Mouse (Mus musculus) neural tube, embryonic 13.5 days (tissue): ENCODE measurements around the gene Gm20850. TPM values are rescaled to one million over a fixed set of nuclear protein-coding genes. Genes with fewer than 3 reads are reported as not detected.
"Not testable (repeated sequence)": the region's sequence is repeated elsewhere in the genome, so short reads cannot be mapped to it uniquely, and the experiment has no call there.

ENCODE experiments used
- ATAC-seq: fragments of 200-750 bp; cut with Nextera tagmentation; 2 replicates; pipeline ENCODE4 v1.8.0; 2017; ENCODE audit warnings: low read depth, mild to moderate bottlenecking, moderate TSS enrichment, moderate library complexity
- H3K27ac ChIP-seq: fragments of 300-500 bp; sonication (generic); replicated peaks from 2 replicates; pipeline ENCODE4 v1.5.1; 2015; ENCODE audit warnings: moderate library complexity, mild to moderate bottlenecking, inconsistent platforms
- H3K27me3 ChIP-seq: fragments of 300-500 bp; sonication (generic); 2 replicates; pipeline ENCODE4 v1.6.1; 2015; ENCODE audit warnings: mild to moderate bottlenecking, inconsistent platforms
- H3K36me3 ChIP-seq: fragments of 300-500 bp; sonication (generic); 2 replicates; pipeline ENCODE4 v1.6.1; 2015; ENCODE audit warnings: mild to moderate bottlenecking, inconsistent platforms
- H3K4me1 ChIP-seq: fragments of 300-500 bp; sonication (generic); replicated peaks from 2 replicates; pipeline ENCODE4 v1.6.1; 2015; ENCODE audit warnings: inconsistent platforms
- H3K4me2 ChIP-seq: fragments of 300-500 bp; sonication (generic); 2 replicates; pipeline ENCODE4 v1.6.1; 2015; ENCODE audit warnings: inconsistent platforms, mild to moderate bottlenecking, moderate library complexity
- H3K4me3 ChIP-seq: fragments of 300-500 bp; sonication (generic); 2 replicates; pipeline ENCODE4 v1.5.1; 2015; ENCODE audit warnings: mild to moderate bottlenecking, inconsistent platforms
- H3K9ac ChIP-seq: fragments of 300-500 bp; sonication (generic); 2 replicates; pipeline ENCODE4 v1.6.1; 2015; ENCODE audit warnings: moderate library complexity, mild to moderate bottlenecking, inconsistent platforms
- H3K9me3 ChIP-seq: fragments of 300-500 bp; sonication (generic); 2 replicates; pipeline ENCODE4 v1.6.1; 2016; ENCODE audit warnings: inconsistent platforms
- WGBS: fragments of 180-500 bp; shearing (Covaris S2); methylation state at CpG from one replicate; pipeline ENCODE4 v1.1.7; 2015; 5-methylcytosine and 5-hydroxymethylcytosine counted together
- polyA plus RNA-seq: library from polyadenylated mRNA; unstranded; fragments of >200 nt; fragmentation: Nextera tagmentation; extraction: Ambion mirVana; gene quantifications from 2 replicates; pipeline ENCODE4 v1.2.1, GENCODE M21; 2015

Gm20850 gene
- not detected in 2 replicates for polyA plus RNA-seq

- not testable (repeated sequence) for H3K36me3 ChIP-seq, H3K4me1 ChIP-seq, H3K9ac ChIP-seq, ATAC-seq, H3K4me3 ChIP-seq, H3K27me3 ChIP-seq, H3K4me2 ChIP-seq, H3K9me3 ChIP-seq, H3K27ac ChIP-seq
- WGBS, result no CpG with 5 or more reads among the region's 6 CpGs
Observed at GRCm38 (mm10) chrY:75715022-75715421, at the start of gene Gm20850. Gene Gm20850, plus strand, starts transcription at chrY:75715322.
